14 mouse cellular contexts compared by ENCODE assay signal in genomic region chr2:22857501-22857900, GRCm38 (mm10). TPM values are rescaled to one million over a fixed set of nuclear protein-coding genes. Genes with fewer than 3 reads are reported as not detected.
DNase-seq lines count a peak whose midpoint lies in the region; ATAC-seq and TF ChIP-seq lines count a peak whose summit lies in the region.
"Had no signal": no experiment of that assay in that cellular context is flagged by ENCODE, and none has a peak within 500 bp of the region (broad histone marks: within the 10 kb centered on the region; RNA-seq: fewer than 3 reads in every experiment).

No protein-coding gene starts in this region.

- H3K27me3 ChIP-seq in forebrain, postnatal 0 days (ENCODE audit: insufficient read depth, low read length) = no peaks in the 10 kb centered on the region
- H3K27me3 ChIP-seq in forebrain, embryonic 10.5 days (ENCODE audit: poor library complexity, severe bottlenecking) = no peaks in the 10 kb centered on the region
- H3K27me3 ChIP-seq in midbrain, embryonic 15.5 days (replicated peaks) = no peaks in the 10 kb centered on the region
- no peaks in the 10 kb centered on the region for H3K27me3 ChIP-seq in midbrain, embryonic 11.5 days (ENCODE audit: control insufficient read depth, insufficient read depth, low read length)
- no peaks in the 10 kb centered on the region for H3K27me3 ChIP-seq in midbrain, postnatal 0 days (ENCODE audit: insufficient read depth, low read length)
- H3K27me3 ChIP-seq: megakaryocyte, embryonic 14.5 days had no signal

- 0 out of 2 replicates have a peak, but pooled peaks cover 4% of the 10 kb centered on the region for H3K4me1 ChIP-seq in forebrain, postnatal 0 days (ENCODE audit: insufficient read depth)
- no peaks in the 10 kb centered on the region for H3K4me1 ChIP-seq in forebrain, embryonic 10.5 days
- H3K4me1 ChIP-seq in midbrain, embryonic 15.5 days = no peaks in the 10 kb centered on the region
- no peaks in the 10 kb centered on the region for H3K4me1 ChIP-seq in midbrain, embryonic 11.5 days (ENCODE audit: control insufficient read depth, insufficient read depth, low read length)
- no peaks in the 10 kb centered on the region for H3K4me1 ChIP-seq in midbrain, postnatal 0 days (ENCODE audit: insufficient read depth, low read length)

- DNase-seq in forebrain, postnatal 0 days = peak; percentile 67
- DNase-seq in forebrain, embryonic 10.5 days (ENCODE audit: extremely low spot score, low spot score) = no peak
- no peak for DNase-seq in midbrain, embryonic 11.5 days (ENCODE audit: low spot score, missing footprints)
- DNase-seq in ZHBTc4 (ENCODE audit: low read depth, low spot score) = peak; percentile 7
- peak; percentile 57 for DNase-seq in midbrain, postnatal 0 days (ENCODE audit: low spot score)
- DNase-seq in kidney, postnatal 4 days = no peak
- no peak for DNase-seq in kidney, postnatal 36 days
- DNase-seq: adrenal gland, adult 8-10 months; gastrocnemius, postnatal 10 days; lung, adult 2 months; retina, postnatal 1 day had no signal

- ATAC-seq in forebrain, postnatal 0 days = peak; percentile 67; the same call in 1 of the 2 replicates
- peak; percentile 75 for ATAC-seq in midbrain, embryonic 15.5 days (replicated peaks)
- no peak for ATAC-seq in midbrain, embryonic 11.5 days (ENCODE audit: low FRiP score)
- ATAC-seq in midbrain, postnatal 0 days (ENCODE audit: low FRiP score) = 0 out of 2 replicates have a peak, but pooled peaks have one; percentile 47

- no peak overlapping the region; the same call in 1 of the 2 replicates for H3K27ac ChIP-seq in forebrain, postnatal 0 days (ENCODE audit: low read depth, low read length)
- no peak overlapping the region for H3K27ac ChIP-seq in forebrain, embryonic 10.5 days
- H3K27ac ChIP-seq in midbrain, embryonic 15.5 days = no peak overlapping the region
- H3K27ac ChIP-seq in midbrain, embryonic 11.5 days (ENCODE audit: low read depth, low read length) = no peak overlapping the region
- H3K27ac ChIP-seq in midbrain, postnatal 0 days (ENCODE audit: low read depth, low read length) = no peak overlapping the region

- no peaks in the 10 kb centered on the region for H3K9me3 ChIP-seq in forebrain, postnatal 0 days (ENCODE audit: low read length)
- no peaks in the 10 kb centered on the region for H3K9me3 ChIP-seq in forebrain, embryonic 10.5 days
- no peaks in the 10 kb centered on the region for H3K9me3 ChIP-seq in midbrain, embryonic 15.5 days
- H3K9me3 ChIP-seq in midbrain, embryonic 11.5 days (ENCODE audit: control insufficient read depth, low read length) = no peaks in the 10 kb centered on the region
- H3K9me3 ChIP-seq in midbrain, postnatal 0 days (ENCODE audit: low read length) = no peaks in the 10 kb centered on the region
- H3K9me3 ChIP-seq: megakaryocyte, embryonic 14.5 days had no signal

- H3K36me3 ChIP-seq in forebrain, postnatal 0 days (ENCODE audit: insufficient read depth) = no peaks in the 10 kb centered on the region
- no peaks in the 10 kb centered on the region for H3K36me3 ChIP-seq in forebrain, embryonic 10.5 days (replicated peaks)
- H3K36me3 ChIP-seq in midbrain, embryonic 15.5 days (replicated peaks) = no peaks in the 10 kb centered on the region
- H3K36me3 ChIP-seq in midbrain, embryonic 11.5 days (ENCODE audit: control insufficient read depth, insufficient read depth, low read length) = no peaks in the 10 kb centered on the region
- H3K36me3 ChIP-seq in midbrain, postnatal 0 days (ENCODE audit: insufficient read depth, low read length) = no peaks in the 10 kb centered on the region

- no peak overlapping the region for H3K9ac ChIP-seq in forebrain, postnatal 0 days
- H3K9ac ChIP-seq in midbrain, embryonic 15.5 days = no peak overlapping the region
- H3K9ac ChIP-seq in midbrain, embryonic 11.5 days (ENCODE audit: low read length) = no peak overlapping the region
- H3K9ac ChIP-seq in midbrain, postnatal 0 days (replicated peaks; ENCODE audit: low read length, poor library complexity, severe bottlenecking) = no peak overlapping the region

- no peak for TF ChIP-seq CTCF in forebrain, postnatal 0 days (IDR thresholded peaks at IDR 0.05; ENCODE audit: low read depth)
- no peak for TF ChIP-seq CTCF in midbrain, postnatal 0 days (IDR thresholded peaks at IDR 0.05)

- 23% methylated on average over 3 of the region's 3 CpGs for WGBS in forebrain, postnatal 0 days
- WGBS in forebrain, embryonic 10.5 days = 84% methylated on average over 3 of the region's 3 CpGs
- 24% methylated on average over 3 of the region's 3 CpGs for WGBS in midbrain, embryonic 15.5 days
- WGBS in midbrain, embryonic 11.5 days = 50% methylated on average over 3 of the region's 3 CpGs
- 26% methylated on average over 3 of the region's 3 CpGs for WGBS in midbrain, postnatal 0 days

- H3K4me3 ChIP-seq in forebrain, postnatal 0 days (ENCODE audit: low read depth, low read length) = no peak overlapping the region
- no peak overlapping the region for H3K4me3 ChIP-seq in forebrain, embryonic 10.5 days
- H3K4me3 ChIP-seq in midbrain, embryonic 15.5 days = no peak overlapping the region
- no peak overlapping the region for H3K4me3 ChIP-seq in midbrain, embryonic 11.5 days (ENCODE audit: low read depth, low read length)
- H3K4me3 ChIP-seq in midbrain, postnatal 0 days (ENCODE audit: low read depth, low read length) = no peak overlapping the region
- H3K4me3 ChIP-seq: megakaryocyte, embryonic 14.5 days had no signal

- no peak overlapping the region for H3K4me2 ChIP-seq in forebrain, postnatal 0 days (ENCODE audit: low read depth)
- no peak overlapping the region for H3K4me2 ChIP-seq in midbrain, embryonic 15.5 days
- H3K4me2 ChIP-seq in midbrain, embryonic 11.5 days = no peak overlapping the region
- H3K4me2 ChIP-seq in midbrain, postnatal 0 days (ENCODE audit: low read depth, low read length, poor library complexity, severe bottlenecking) = no peak overlapping the region
- H3K4me2 ChIP-seq: heart, embryonic 11.5 days had no signal

RNA-seq across cellular contexts. Expression of gene Pdss1, which starts 37.8 kb away (rescaled TPM):
- total RNA-seq in forebrain, postnatal 0 days (2014; rRNA removed) = 19.4 and 21.9 TPM in 2 replicates
- polyA plus RNA-seq in forebrain, postnatal 0 days (2015; fragmentation: Nextera tagmentation; extraction: Ambion mirVana) = 21.4 and 22.5 TPM in 2 replicates
- polyA plus RNA-seq in forebrain, embryonic 10.5 days (2016; fragmentation: Nextera tagmentation; extraction: Ambion mirVana) = 27.0 and 28.0 TPM in 2 replicates
- 24.8 and 28.6 TPM in 2 replicates for polyA plus RNA-seq in midbrain, embryonic 15.5 days (2015; fragmentation: Nextera tagmentation; extraction: Ambion mirVana)
- 23.4 and 25.9 TPM in 2 replicates for polyA plus RNA-seq in midbrain, embryonic 11.5 days (2014; fragmentation: Nextera tagmentation; extraction: Ambion mirVana)
- 28.1 and 39.1 TPM in 2 replicates for total RNA-seq in midbrain, postnatal 0 days (2014; rRNA removed)
- polyA plus RNA-seq in midbrain, postnatal 0 days (2015; fragmentation: Nextera tagmentation; extraction: Ambion mirVana) = 23.3 and 24.2 TPM in 2 replicates

Comparison
In these comparisons a context has a peak if more than half of its experiments do, and no peak if none do; other contexts are left out.
1. DNase-seq: peak in forebrain, postnatal 0 days (single experiment), ZHBTc4 (single experiment) and midbrain, postnatal 0 days (single experiment); none in forebrain, embryonic 10.5 days (single experiment), midbrain, embryonic 11.5 days (single experiment), kidney, postnatal 4 days (0 of 2) and kidney, postnatal 36 days (0 of 2).